Comparison of ENCODE assay signal across 9 mouse cellular contexts in the genomic region with DNA sequence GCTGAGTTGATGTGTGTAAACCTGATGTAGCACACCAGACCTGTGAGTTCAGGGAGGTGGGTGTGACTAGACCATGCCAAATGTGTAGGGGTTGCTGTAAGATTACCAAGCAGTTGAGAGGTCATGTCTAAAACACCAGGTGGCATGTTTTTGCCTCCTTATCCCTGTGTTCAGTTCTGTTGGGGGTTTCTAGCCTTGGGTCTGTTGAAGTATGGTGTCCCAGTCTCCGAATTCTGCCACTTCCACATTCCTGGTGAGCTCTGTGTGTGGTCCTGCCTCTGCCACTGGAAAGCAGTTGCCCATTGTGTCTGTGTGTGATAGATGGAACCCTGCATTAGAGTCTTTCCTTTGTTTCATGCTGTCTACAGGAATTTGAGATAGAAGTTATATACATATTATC. TPM values are rescaled to one million over a fixed set of nuclear protein-coding genes. Genes with fewer than 3 reads are reported as not detected.
DNase-seq lines count a peak whose midpoint lies in the region; ATAC-seq and TF ChIP-seq lines count a peak whose summit lies in the region.
"Had no signal": no experiment of that assay in that cellular context is flagged by ENCODE, and none has a peak within 500 bp of the region (broad histone marks: within the 10 kb centered on the region; RNA-seq: fewer than 3 reads in every experiment).

No protein-coding gene starts in this region.

- H3K27ac ChIP-seq in lung, embryonic 15.5 days = no peak overlapping the region
- no peak overlapping the region for H3K27ac ChIP-seq in forebrain, embryonic 15.5 days (replicated peaks)
- no peak overlapping the region for H3K27ac ChIP-seq in liver, embryonic 14.5 days
- no peak overlapping the region for H3K27ac ChIP-seq in stomach, embryonic 15.5 days

- no peak for TF ChIP-seq CTCF in liver, embryonic 14.5 days (IDR thresholded peaks at IDR 0.05; ENCODE audit: low read depth)

- peaks cover 24% of the 10 kb centered on the region for H3K4me1 ChIP-seq in lung, embryonic 15.5 days
- peaks cover 26% of the 10 kb centered on the region for H3K4me1 ChIP-seq in forebrain, embryonic 15.5 days
- peaks cover 5 to 20% of the 10 kb centered on the region in 2 experiments for H3K4me1 ChIP-seq in liver, embryonic 14.5 days (replicated peaks; ENCODE audit: control insufficient read depth in 2 of 2, insufficient read depth in 2 of 2, low read length in 1 of 2)
- H3K4me1 ChIP-seq in stomach, embryonic 15.5 days = peaks cover 12% of the 10 kb centered on the region; the same call in 1 of the 2 replicates

- H3K27me3 ChIP-seq in lung, embryonic 15.5 days = no peaks in the 10 kb centered on the region
- no peaks in the 10 kb centered on the region for H3K27me3 ChIP-seq in forebrain, embryonic 15.5 days
- H3K27me3 ChIP-seq in liver, embryonic 14.5 days (ENCODE audit: control insufficient read depth, insufficient read depth, low read length) = no peaks in the 10 kb centered on the region
- no peaks in the 10 kb centered on the region for H3K27me3 ChIP-seq in stomach, embryonic 15.5 days (replicated peaks)

- no peak for DNase-seq in lung, postnatal 10 days
- no peak for DNase-seq in liver, embryonic 14.5 days (ENCODE audit: low read depth in 3 of 3, low spot score in 3 of 3)
- no peak for DNase-seq in layer of hippocampus, adult 9-11 months
- DNase-seq: kidney, postnatal 10 days had no signal

- no peaks in the 10 kb centered on the region for H3K9me3 ChIP-seq in lung, embryonic 15.5 days
- no peaks in the 10 kb centered on the region for H3K9me3 ChIP-seq in forebrain, embryonic 15.5 days
- no peaks in the 10 kb centered on the region for H3K9me3 ChIP-seq in liver, embryonic 14.5 days (ENCODE audit: control insufficient read depth, low read length)
- H3K9me3 ChIP-seq in stomach, embryonic 15.5 days = no peaks in the 10 kb centered on the region

- no peak for ATAC-seq in lung, embryonic 15.5 days (ENCODE audit: borderline replicate concordance, extremely low read depth, low FRiP score, low TSS enrichment)
- ATAC-seq in forebrain, embryonic 15.5 days (replicated peaks) = no peak
- ATAC-seq in liver, embryonic 14.5 days (ENCODE audit: insufficient read depth) = no peak
- no peak for ATAC-seq in stomach, embryonic 15.5 days (ENCODE audit: insufficient read depth, low FRiP score, low read depth)
- ATAC-seq in activated CD4-positive, CD25-positive, alpha-beta regulatory T cell, adult 4 months = no peak
- ATAC-seq in granulocyte monocyte progenitor cell, adult 5-6 weeks (replicated peaks; ENCODE audit: poor library complexity, severe bottlenecking) = no peak

- H3K4me3 ChIP-seq in lung, embryonic 15.5 days = peak overlapping the region; percentile 76
- H3K4me3 ChIP-seq in forebrain, embryonic 15.5 days = peak overlapping the region; percentile 88
- peak overlapping the region in 1 of 2 experiments; percentile 43; a peak in 2 of 4 replicates for H3K4me3 ChIP-seq in liver, embryonic 14.5 days (ENCODE audit: insufficient read depth in 1 of 2, low read depth in 2 of 2, low read length in 2 of 2)
- peak overlapping the region; percentile 83; the same call in 1 of the 2 replicates for H3K4me3 ChIP-seq in stomach, embryonic 15.5 days (replicated peaks)

- H3K9ac ChIP-seq in lung, embryonic 15.5 days = peak overlapping the region; percentile 74
- no peak overlapping the region for H3K9ac ChIP-seq in forebrain, embryonic 15.5 days (replicated peaks)
- H3K9ac ChIP-seq in liver, embryonic 14.5 days (replicated peaks) = no peak overlapping the region
- no peak overlapping the region for H3K9ac ChIP-seq in stomach, embryonic 15.5 days

- no peaks in the 10 kb centered on the region for H3K36me3 ChIP-seq in lung, embryonic 15.5 days
- H3K36me3 ChIP-seq in forebrain, embryonic 15.5 days = no peaks in the 10 kb centered on the region
- no peaks in the 10 kb centered on the region for H3K36me3 ChIP-seq in liver, embryonic 14.5 days (replicated peaks; ENCODE audit: control insufficient read depth, insufficient read depth, low read depth)
- H3K36me3 ChIP-seq in stomach, embryonic 15.5 days = no peaks in the 10 kb centered on the region

- WGBS in lung, embryonic 15.5 days = 18% methylated on average over 1 of the region's 1 CpGs
- 13% methylated on average over 1 of the region's 1 CpGs for WGBS in forebrain, embryonic 15.5 days
- WGBS in liver, embryonic 14.5 days (ENCODE audit: insufficient replicate concordance) = 56% methylated on average over 1 of the region's 1 CpGs
- WGBS in stomach, embryonic 15.5 days = 18% methylated on average over 1 of the region's 1 CpGs

- peak overlapping the region; percentile 77 for H3K4me2 ChIP-seq in lung, embryonic 15.5 days
- H3K4me2 ChIP-seq in forebrain, embryonic 15.5 days (replicated peaks) = peak overlapping the region; percentile 77
- H3K4me2 ChIP-seq in liver, embryonic 14.5 days (ENCODE audit: low read depth) = peak overlapping the region; percentile 79
- H3K4me2 ChIP-seq in stomach, embryonic 15.5 days = peak overlapping the region; percentile 73

- TF ChIP-seq EP300 in liver, embryonic 14.5 days (IDR thresholded peaks at IDR 0.05; ENCODE audit: low read depth) = no peak

RNA-seq across cellular contexts. Expression of gene Aco1, which starts 1.7 kb away (rescaled TPM):
- polyA plus RNA-seq in lung, embryonic 15.5 days (2015; fragmentation: Nextera tagmentation; extraction: Ambion mirVana) = 57.5 and 58.5 TPM in 2 replicates
- 51.8 and 53.0 TPM in 2 replicates for polyA plus RNA-seq in forebrain, embryonic 15.5 days (2015; fragmentation: Nextera tagmentation; extraction: Ambion mirVana)
- 14.5 and 16.0 TPM in 2 replicates for polyA plus RNA-seq in liver, embryonic 14.5 days (2012; rRNA removed)
- polyA plus RNA-seq in liver, embryonic 14.5 days (2014; fragmentation: Nextera tagmentation; extraction: Ambion mirVana) = 21.0 and 23.9 TPM in 2 replicates
- polyA plus RNA-seq in stomach, embryonic 15.5 days (2015; fragmentation: Nextera tagmentation; extraction: Ambion mirVana) = 55.0 and 64.9 TPM in 2 replicates
- polyA plus RNA-seq in activated CD4-positive, CD25-positive, alpha-beta regulatory T cell, adult 4 months (2017; shearing (Covaris generic)) = 10 to 100 TPM; 20.3 to 22.6 TPM
- total RNA-seq in granulocyte monocyte progenitor cell, adult 5-6 weeks (2014; fragmentation: Nextera tagmentation) = 20.6 and 30.3 TPM in 2 replicates
- 17.2 and 26.8 TPM in 2 replicates for total RNA-seq in granulocyte monocyte progenitor cell, adult 5-6 weeks (2017)
